Mouse (Mus musculus): Measurements from ENCODE around the gene Gm11487. TPM values are rescaled to one million over a fixed set of nuclear protein-coding genes. Genes with fewer than 3 reads are reported as not detected.

Gene Gm11487
- not detected for polyA plus RNA-seq (2014; fragmentation: Illumina TruSeq; extraction: RNeasy Lipid Tissue Mini Kit (QIAGEN cat#74804); ENCODE audit: low read depth, low replicate concordance)

DNA sequence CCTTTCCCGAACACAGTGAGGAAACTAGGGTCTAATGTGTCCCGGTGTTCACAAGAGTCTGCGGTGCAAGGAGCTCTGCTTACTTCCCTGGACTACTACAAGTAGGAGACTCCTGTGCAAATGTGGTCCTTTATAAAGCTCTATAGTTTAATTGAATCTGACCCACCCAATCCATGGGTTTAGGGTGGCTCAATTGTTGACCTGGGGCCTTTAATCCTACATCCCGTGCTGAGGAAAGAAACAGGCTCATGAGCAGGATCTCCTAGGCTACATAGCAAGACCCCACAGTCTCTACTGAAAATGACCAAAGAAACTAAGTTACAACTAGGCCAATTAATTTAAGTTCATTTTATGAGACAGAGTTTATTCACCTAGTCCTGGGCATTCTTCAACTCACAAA lies at the start of gene Gm11487:
Gm11487 (minus strand) TSS at position 101 of the 400 bp plus-strand sequence.

Other genes with a start within 250 kb of the Gm11487 start
- not detected for gene Gm11238, start 202.8 kb upstream of the Gm11487 start, polyA plus RNA-seq (2014; fragmentation: Illumina TruSeq; extraction: RNeasy Lipid Tissue Mini Kit (QIAGEN cat#74804); ENCODE audit: low read depth, low replicate concordance)
- not detected for gene Gm11237, start 217.9 kb upstream of the Gm11487 start, polyA plus RNA-seq (2014; fragmentation: Illumina TruSeq; extraction: RNeasy Lipid Tissue Mini Kit (QIAGEN cat#74804); ENCODE audit: low read depth, low replicate concordance)
- not detected for gene Gm11236, start 233.0 kb upstream of the Gm11487 start, polyA plus RNA-seq (2014; fragmentation: Illumina TruSeq; extraction: RNeasy Lipid Tissue Mini Kit (QIAGEN cat#74804); ENCODE audit: low read depth, low replicate concordance)